Mouse (Mus musculus): Measurements from ENCODE around the gene Spsb3. TPM values are rescaled to one million over a fixed set of nuclear protein-coding genes. Genes with fewer than 3 reads are reported as not detected.

Gene Spsb3
- polyA plus RNA-seq, 1 experiment from 2014 or later: 35.0 TPM

DNA sequence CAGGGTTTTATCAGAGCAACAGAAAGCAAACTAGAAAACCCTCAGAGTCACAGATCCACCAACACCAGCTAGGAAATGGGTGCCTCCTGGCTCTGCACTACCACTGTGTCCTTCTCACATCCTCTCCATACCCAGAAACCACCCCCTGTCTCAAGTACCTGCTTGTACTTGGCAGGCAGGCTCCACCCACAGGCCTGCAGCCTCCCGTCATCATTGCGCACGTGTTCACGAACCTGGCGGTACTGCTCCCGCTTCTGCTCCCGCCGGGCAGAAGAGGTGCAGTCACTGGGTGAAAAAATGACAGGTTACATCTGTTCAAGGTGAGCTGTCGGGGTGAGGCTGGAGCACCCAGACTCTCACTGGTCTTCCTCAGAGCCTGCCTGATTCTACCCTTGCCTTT is 17.3 kb downstream of the Spsb3 start:
- DNase-seq (ENCODE audit: low spot score) (no peak), ATAC-seq (replicated peaks; ENCODE audit: low FRiP score) (no peak)
- H3K9ac ChIP-seq (ENCODE audit: low read depth, low read length): peak overlapping the region; percentile 17; the same call in 1 of the 2 replicates
- peaks cover 64% of the 10 kb centered on the region for H3K36me3 ChIP-seq (ENCODE audit: control insufficient read depth, insufficient read depth, low read length)
- H3K4me2 ChIP-seq: no peak overlapping the region
- H3K4me3 ChIP-seq (ENCODE audit: low read depth, low read length): no peak overlapping the region
- peak overlapping the region; percentile 92 for H3K27ac ChIP-seq (ENCODE audit: low read depth, low read length)
- H3K4me1 ChIP-seq (replicated peaks; ENCODE audit: control insufficient read depth, insufficient read depth, low read length): peaks cover 18% of the 10 kb centered on the region
- no peaks in the 10 kb centered on the region for H3K27me3 ChIP-seq (replicated peaks; ENCODE audit: control insufficient read depth, insufficient read depth, low read length)
- WGBS: 90% methylated on average over 9 of the region's 9 CpGs
- H3K9me3 ChIP-seq (ENCODE audit: control insufficient read depth, low read length): no peaks in the 10 kb centered on the region

DNA sequence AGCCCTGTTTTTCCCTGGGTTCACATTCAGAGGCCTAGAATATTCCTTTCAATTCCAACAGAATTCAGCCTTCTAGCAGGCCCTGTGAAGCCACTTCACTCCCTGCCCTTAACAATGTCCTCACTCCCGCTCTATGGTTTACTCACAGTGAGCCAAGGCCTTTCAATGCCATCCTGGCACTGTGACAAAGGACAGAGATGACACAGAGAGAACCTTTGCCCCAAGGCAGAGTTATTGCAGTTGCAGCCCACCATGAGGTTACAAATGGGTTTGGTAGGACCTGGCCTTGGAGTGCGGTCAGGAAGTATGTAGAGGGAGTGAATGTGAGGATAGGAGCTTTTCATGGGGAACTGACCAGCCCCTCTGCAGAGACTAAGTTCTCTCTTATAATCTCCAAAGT is 21.1 kb downstream of the Spsb3 start:
- Histone ChIP-seq H3K36me3 (ENCODE audit: control insufficient read depth, insufficient read depth, low read length) (peaks cover 47% of the 10 kb centered on the region), H3K4me1 (replicated peaks; ENCODE audit: control insufficient read depth, insufficient read depth, low read length) (peaks cover 10% of the 10 kb centered on the region), H3K27ac (ENCODE audit: low read depth, low read length) (no peak overlapping the region), H3K4me2 (no peak overlapping the region), H3K27me3 (replicated peaks; ENCODE audit: control insufficient read depth, insufficient read depth, low read length) (no peaks in the 10 kb centered on the region), H3K4me3 (ENCODE audit: low read depth, low read length) (no peak overlapping the region), H3K9me3 (ENCODE audit: control insufficient read depth, low read length) (no peaks in the 10 kb centered on the region), H3K9ac (ENCODE audit: low read depth, low read length) (no peak overlapping the region)
- WGBS: 96% methylated on average over 2 of the region's 2 CpGs
- DNase-seq (ENCODE audit: low spot score) (no peak), ATAC-seq (replicated peaks; ENCODE audit: low FRiP score) (no peak)

DNA sequence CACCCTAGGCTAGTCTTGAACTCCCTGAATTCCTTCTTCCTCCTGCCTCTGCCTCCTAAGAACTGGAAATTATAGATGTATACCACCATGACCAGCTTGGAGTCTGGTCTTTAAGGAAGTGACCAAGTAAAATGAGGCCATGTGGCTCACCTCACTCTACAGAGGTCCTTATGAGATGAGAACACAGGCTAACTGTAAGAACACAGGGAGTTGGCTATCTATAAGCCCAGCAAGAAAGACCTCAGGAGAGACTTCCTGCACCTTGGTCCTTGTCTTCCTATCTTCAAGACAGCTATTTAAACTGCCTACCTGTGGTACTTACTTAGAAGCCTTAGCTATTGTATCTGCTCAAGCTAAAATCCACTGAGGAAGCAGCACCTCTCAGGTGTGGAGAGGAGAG is 27.5 kb downstream of the Spsb3 start:
- Histone ChIP-seq H3K27me3 (replicated peaks; ENCODE audit: control insufficient read depth, insufficient read depth, low read length) (no peaks in the 10 kb centered on the region), H3K9ac (ENCODE audit: low read depth, low read length) (no peak overlapping the region), H3K4me3 (ENCODE audit: low read depth, low read length) (no peak overlapping the region), H3K9me3 (ENCODE audit: control insufficient read depth, low read length) (no peaks in the 10 kb centered on the region), H3K4me2 (no peak overlapping the region), H3K27ac (ENCODE audit: low read depth, low read length) (no peak overlapping the region), H3K4me1 (replicated peaks; ENCODE audit: control insufficient read depth, insufficient read depth, low read length) (no peaks in the 10 kb centered on the region), H3K36me3 (ENCODE audit: control insufficient read depth, insufficient read depth, low read length) (peaks cover 69% of the 10 kb centered on the region)
- ATAC-seq (replicated peaks; ENCODE audit: low FRiP score) (no peak), DNase-seq (ENCODE audit: low spot score) (no peak)

DNA sequence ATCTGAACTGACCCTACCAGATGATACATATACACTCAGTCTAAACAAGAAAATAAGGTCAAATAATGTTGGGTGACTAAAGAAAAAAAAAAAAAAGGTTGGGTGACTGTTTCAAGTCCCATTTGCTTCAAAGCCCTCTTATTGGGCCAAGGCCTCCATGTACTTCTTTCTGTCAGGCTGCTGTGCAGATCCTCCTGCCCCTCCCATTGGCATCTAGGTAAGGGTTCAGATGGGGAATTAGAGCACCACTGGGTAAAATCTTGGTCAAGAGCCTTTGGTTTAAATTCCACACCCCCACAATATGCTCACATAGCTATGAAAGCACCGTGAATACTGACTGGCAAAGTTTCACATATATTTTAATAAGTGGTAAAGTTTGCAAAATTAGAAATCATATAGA is 36.8 kb downstream of the Spsb3 start:
- H3K9me3 ChIP-seq (ENCODE audit: control insufficient read depth, low read length): no peaks in the 10 kb centered on the region
- DNase-seq (ENCODE audit: low spot score): no peak
- H3K4me1 ChIP-seq (replicated peaks; ENCODE audit: control insufficient read depth, insufficient read depth, low read length): no peaks in the 10 kb centered on the region
- no peak for ATAC-seq (replicated peaks; ENCODE audit: low FRiP score)
- peaks cover 52% of the 10 kb centered on the region for H3K36me3 ChIP-seq (ENCODE audit: control insufficient read depth, insufficient read depth, low read length)
- H3K9ac ChIP-seq (ENCODE audit: low read depth, low read length): no peak overlapping the region
- H3K4me2 ChIP-seq: no peak overlapping the region
- no peaks in the 10 kb centered on the region for H3K27me3 ChIP-seq (replicated peaks; ENCODE audit: control insufficient read depth, insufficient read depth, low read length)
- H3K4me3 ChIP-seq (ENCODE audit: low read depth, low read length): no peak overlapping the region
- no peak overlapping the region for H3K27ac ChIP-seq (ENCODE audit: low read depth, low read length)
- WGBS: 89% methylated on average over 1 of the region's 1 CpGs

DNA sequence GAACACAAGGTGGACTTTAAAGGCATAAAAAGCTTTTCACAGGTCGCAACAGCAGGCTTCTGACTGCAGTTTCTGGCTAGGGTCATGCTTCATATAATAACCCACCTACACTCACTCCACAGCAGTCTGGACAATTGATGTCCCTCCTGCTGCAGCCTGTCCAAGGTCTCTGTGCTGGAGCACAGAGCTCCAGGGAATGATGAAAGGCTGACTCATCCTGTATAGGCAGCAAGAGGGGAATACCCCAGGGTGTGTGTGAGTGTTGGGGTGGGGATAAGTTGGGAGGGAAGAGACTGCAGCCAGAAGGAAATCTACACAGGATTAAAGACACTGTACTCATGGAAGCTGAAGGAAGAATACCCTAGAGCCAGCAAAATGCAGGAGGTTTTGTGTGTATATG is 43.1 kb downstream of the Spsb3 start:
- Histone ChIP-seq H3K4me1 (replicated peaks; ENCODE audit: control insufficient read depth, insufficient read depth, low read length) (peaks cover 9% of the 10 kb centered on the region), H3K27ac (ENCODE audit: low read depth, low read length) (no peak overlapping the region), H3K4me2 (no peak overlapping the region), H3K36me3 (ENCODE audit: control insufficient read depth, insufficient read depth, low read length) (peaks cover 17% of the 10 kb centered on the region; the same call in 1 of the 2 replicates), H3K9ac (ENCODE audit: low read depth, low read length) (no peak overlapping the region), H3K9me3 (ENCODE audit: control insufficient read depth, low read length) (no peaks in the 10 kb centered on the region), H3K27me3 (replicated peaks; ENCODE audit: control insufficient read depth, insufficient read depth, low read length) (no peaks in the 10 kb centered on the region), H3K4me3 (ENCODE audit: low read depth, low read length) (no peak overlapping the region)
- ATAC-seq (replicated peaks; ENCODE audit: low FRiP score) (no peak), DNase-seq (ENCODE audit: low spot score) (no peak)
- WGBS: 92% methylated on average over 1 of the region's 1 CpGs

DNA sequence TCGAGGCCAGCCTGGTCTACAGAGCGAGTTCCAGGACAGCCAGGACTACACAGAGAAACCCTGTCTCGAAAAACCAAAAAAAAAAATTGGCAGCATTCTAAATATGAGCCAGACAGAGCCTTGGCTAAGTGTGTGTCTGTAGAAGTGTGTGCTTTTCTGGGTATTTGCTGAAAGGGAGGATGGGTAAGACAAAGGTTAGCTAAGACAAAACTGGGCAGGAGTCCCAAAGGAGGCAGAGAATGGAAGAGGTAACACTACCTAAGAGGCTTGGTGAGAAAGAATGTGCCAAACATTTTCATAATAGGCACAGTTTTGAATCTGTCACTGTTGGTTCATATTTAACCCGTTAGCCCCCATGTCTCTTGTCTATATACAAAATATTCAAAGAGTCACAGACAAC is 46.0 kb downstream of the Spsb3 start:
- no peak for DNase-seq (ENCODE audit: low spot score)
- no peak overlapping the region for H3K9ac ChIP-seq (ENCODE audit: low read depth, low read length)
- ATAC-seq (replicated peaks; ENCODE audit: low FRiP score): no peak
- no peak overlapping the region for H3K4me3 ChIP-seq (ENCODE audit: low read depth, low read length)
- H3K36me3 ChIP-seq (ENCODE audit: control insufficient read depth, insufficient read depth, low read length): peaks cover 9% of the 10 kb centered on the region; the same call in 1 of the 2 replicates
- no peak overlapping the region for H3K27ac ChIP-seq (ENCODE audit: low read depth, low read length)
- no peak overlapping the region for H3K4me2 ChIP-seq
- 91% methylated on average over 4 of the region's 4 CpGs for WGBS
- no peaks in the 10 kb centered on the region for H3K27me3 ChIP-seq (replicated peaks; ENCODE audit: control insufficient read depth, insufficient read depth, low read length)
- H3K9me3 ChIP-seq (ENCODE audit: control insufficient read depth, low read length): no peaks in the 10 kb centered on the region
- H3K4me1 ChIP-seq (replicated peaks; ENCODE audit: control insufficient read depth, insufficient read depth, low read length): peaks cover 24% of the 10 kb centered on the region

DNA sequence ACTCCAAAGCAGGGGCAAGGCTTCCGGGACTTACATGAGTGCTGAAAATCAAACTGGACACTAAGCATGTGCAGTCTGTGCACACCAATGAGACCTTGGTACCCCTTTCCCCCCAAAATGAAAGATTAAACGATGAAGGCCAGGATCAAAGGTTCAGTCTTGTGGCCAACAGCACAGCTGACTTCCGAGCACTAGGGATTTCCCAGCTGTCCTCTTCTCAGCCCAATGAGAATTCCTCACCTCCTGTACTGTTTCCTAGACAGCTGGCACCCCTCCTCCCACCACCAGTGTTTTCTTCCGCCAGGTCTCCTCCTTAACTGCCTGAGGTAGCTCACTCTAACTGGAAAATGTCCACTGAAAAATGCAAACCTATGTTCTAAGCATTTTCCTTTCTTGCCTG is 46.7 kb downstream of the Spsb3 start:
- no peaks in the 10 kb centered on the region for H3K27me3 ChIP-seq (replicated peaks; ENCODE audit: control insufficient read depth, insufficient read depth, low read length)
- H3K4me3 ChIP-seq (ENCODE audit: low read depth, low read length): no peak overlapping the region
- no peaks in the 10 kb centered on the region for H3K9me3 ChIP-seq (ENCODE audit: control insufficient read depth, low read length)
- WGBS: 88% methylated on average over 4 of the region's 4 CpGs
- H3K4me1 ChIP-seq (replicated peaks; ENCODE audit: control insufficient read depth, insufficient read depth, low read length): peaks cover 24% of the 10 kb centered on the region
- DNase-seq (ENCODE audit: low spot score) (no peak), ATAC-seq (replicated peaks; ENCODE audit: low FRiP score) (no peak)
- H3K36me3 ChIP-seq (ENCODE audit: control insufficient read depth, insufficient read depth, low read length): peaks cover 5% of the 10 kb centered on the region; the same call in 1 of the 2 replicates
- no peak overlapping the region for H3K4me2 ChIP-seq
- no peak overlapping the region for H3K27ac ChIP-seq (ENCODE audit: low read depth, low read length)
- H3K9ac ChIP-seq (ENCODE audit: low read depth, low read length): no peak overlapping the region

DNA sequence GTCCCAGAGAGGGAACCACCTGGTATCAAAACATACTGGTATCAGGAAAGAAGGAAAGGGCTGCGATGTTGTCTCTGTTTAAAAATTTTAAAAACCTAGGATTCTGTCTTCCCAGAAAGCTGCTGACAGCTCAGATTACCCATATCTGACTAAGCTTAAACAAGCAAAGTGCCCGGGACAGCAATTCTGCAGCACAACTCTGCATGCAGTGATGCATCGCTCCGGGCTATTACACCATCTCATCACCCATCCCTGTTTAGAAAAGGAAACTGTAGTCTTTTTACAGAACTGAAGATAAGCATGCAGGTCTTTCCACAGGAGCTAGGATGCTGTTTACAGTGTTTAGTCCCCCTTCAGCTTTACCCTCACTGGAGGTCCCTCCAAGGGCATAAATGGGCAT is 48.5 kb downstream of the Spsb3 start:
- Histone ChIP-seq H3K36me3 (ENCODE audit: control insufficient read depth, insufficient read depth, low read length) (peaks cover 5% of the 10 kb centered on the region; the same call in 1 of the 2 replicates), H3K27ac (ENCODE audit: low read depth, low read length) (peak overlapping the region; percentile 11; the same call in 1 of the 2 replicates), H3K4me2 (peak overlapping the region; percentile 90), H3K4me3 (ENCODE audit: low read depth, low read length) (peak overlapping the region; percentile 97), H3K9me3 (ENCODE audit: control insufficient read depth, low read length) (no peaks in the 10 kb centered on the region), H3K27me3 (replicated peaks; ENCODE audit: control insufficient read depth, insufficient read depth, low read length) (no peaks in the 10 kb centered on the region), H3K4me1 (replicated peaks; ENCODE audit: control insufficient read depth, insufficient read depth, low read length) (peaks cover 24% of the 10 kb centered on the region), H3K9ac (ENCODE audit: low read depth, low read length) (peak overlapping the region; percentile 80)
- ATAC-seq (replicated peaks; ENCODE audit: low FRiP score): no peak
- no peak for DNase-seq (ENCODE audit: low spot score)
- WGBS: 72% methylated on average over 4 of the region's 4 CpGs

DNA sequence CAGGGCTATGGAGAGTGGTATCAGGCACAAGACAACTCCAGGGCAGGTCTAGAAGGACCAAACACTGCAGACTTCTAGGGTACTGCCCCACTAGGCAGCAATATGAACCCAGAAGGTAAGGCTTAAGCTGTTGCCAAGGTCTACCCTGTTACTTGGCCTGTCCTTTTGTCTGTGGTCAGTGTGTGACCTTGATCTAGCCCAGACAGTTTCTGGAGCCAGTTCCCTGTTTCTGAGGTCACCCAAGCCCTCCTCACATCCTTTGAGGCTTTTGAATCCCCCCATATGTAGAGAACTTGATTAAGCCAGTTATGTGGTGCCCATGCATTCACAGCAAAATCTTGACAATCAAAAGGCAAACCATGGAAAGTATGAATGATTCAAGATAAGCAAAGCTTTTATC is 49.2 kb downstream of the Spsb3 start:
- H3K4me2 ChIP-seq: peak overlapping the region; percentile 90
- peak overlapping the region; percentile 80 for H3K9ac ChIP-seq (ENCODE audit: low read depth, low read length)
- DNase-seq (ENCODE audit: low spot score) (no peak), ATAC-seq (replicated peaks; ENCODE audit: low FRiP score) (no peak)
- H3K9me3 ChIP-seq (ENCODE audit: control insufficient read depth, low read length): no peaks in the 10 kb centered on the region
- peaks cover 5% of the 10 kb centered on the region; the same call in 1 of the 2 replicates for H3K36me3 ChIP-seq (ENCODE audit: control insufficient read depth, insufficient read depth, low read length)
- peak overlapping the region; percentile 97 for H3K4me3 ChIP-seq (ENCODE audit: low read depth, low read length)
- no peaks in the 10 kb centered on the region for H3K27me3 ChIP-seq (replicated peaks; ENCODE audit: control insufficient read depth, insufficient read depth, low read length)
- H3K27ac ChIP-seq (ENCODE audit: low read depth, low read length): no peak overlapping the region
- H3K4me1 ChIP-seq (replicated peaks; ENCODE audit: control insufficient read depth, insufficient read depth, low read length): peaks cover 24% of the 10 kb centered on the region
